Mouse (Mus musculus): Measurements from ENCODE around the gene Pts.

Gene Pts

DNA sequence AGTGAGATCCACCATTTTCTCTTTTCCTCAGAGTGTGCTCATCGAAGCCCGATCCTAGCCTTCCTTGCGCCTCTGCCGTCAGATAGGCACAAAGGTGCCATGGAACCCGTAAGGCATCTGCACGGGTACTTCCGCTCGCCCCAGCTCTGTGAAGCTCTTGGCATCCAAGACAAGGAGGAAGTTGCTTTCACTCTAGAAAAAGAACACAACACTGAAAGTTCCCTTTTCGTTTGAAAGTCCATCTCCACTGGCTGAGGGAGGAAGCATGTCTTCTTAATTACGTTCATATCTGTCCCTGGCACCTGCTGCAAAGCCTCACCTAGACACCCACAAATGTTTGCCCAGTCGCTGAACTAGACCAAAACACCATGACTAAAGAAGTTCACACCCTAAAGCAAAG, 4.8 kb upstream of the Pts start:
- DNase-seq (ENCODE audit: low read depth, low spot score): no peak

DNA sequence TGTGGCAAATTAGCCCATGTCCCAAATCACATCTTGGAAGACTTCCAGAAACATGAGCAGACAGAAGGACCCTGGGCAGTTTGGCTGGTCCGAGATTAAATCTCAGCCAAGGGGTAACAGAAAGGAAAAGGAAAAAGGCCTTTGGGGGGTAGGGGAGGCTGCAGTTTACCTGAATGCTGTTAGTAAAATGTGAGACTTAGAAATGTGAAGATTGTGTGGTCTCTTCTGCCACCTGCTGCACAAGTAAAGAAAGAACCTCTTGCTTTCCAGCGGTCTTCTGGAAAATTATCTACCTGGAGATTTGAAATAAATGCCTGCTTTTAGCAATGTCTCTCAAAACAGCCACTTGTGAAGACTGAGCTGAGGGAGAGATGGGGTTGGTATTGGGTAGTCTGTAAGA, 2.4 kb upstream of the Pts start:
- DNase-seq (ENCODE audit: low read depth, low spot score): no peak

DNA sequence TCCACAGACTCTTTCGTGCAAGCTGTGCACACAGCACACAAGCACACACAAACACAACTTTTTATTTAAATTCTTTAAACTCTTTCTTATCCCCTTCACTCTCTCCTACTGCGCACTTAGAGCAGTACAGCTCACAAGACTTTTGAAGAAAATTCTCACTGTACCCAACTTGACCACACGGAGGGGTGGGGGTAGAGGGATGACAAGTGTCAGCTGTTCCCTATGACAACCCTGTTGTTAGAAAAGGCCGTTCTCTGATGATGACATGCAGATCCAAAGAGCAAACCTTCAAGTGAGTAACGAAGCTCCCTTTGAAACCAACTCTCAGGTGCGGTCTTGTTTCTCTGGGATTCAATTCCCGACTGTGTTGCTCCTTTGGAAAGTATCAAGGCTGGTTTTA, 664 bp downstream of the Pts start:
- no peak for DNase-seq (ENCODE audit: low read depth, low spot score)

DNA sequence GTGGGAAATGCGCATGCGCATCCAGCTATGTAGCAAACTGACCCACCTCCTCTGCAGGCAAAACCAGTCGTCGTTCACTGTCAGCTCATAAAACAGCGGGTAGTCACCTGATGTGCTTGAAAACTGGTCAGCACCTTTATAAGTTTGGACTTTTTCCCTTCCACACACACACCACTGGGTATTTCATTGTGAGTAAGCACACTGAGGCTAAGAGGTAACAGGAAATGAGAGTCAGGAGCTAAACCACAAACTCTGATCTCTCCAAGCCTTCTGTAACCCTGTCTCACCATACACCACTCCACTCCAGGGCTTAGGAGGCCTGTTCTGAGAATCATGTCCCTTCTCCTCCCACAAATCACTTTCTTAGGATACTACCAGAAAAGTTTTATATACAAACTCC, 2.9 kb downstream of the Pts start:
- DNase-seq (ENCODE audit: low read depth, low spot score): peak; percentile 45

DNA sequence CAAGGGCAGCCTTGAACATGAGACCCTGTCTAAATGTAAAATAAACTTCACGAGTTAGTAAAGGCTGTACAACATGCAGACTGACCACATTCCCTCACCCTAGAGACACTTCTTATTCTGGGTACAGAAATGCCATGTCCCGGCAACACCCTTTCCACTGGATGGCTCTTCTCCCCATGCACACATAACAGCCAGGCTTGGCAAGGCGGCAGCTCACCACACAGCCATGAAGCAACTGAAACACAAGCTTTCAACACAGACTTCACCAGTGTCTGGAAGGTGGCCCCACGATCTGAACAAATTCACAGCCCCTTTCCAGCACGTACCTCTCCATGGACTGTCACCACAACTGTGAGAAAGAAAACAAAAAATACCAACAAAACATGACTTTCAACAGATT, 3.6 kb downstream of the Pts start:
- DNase-seq (ENCODE audit: low read depth, low spot score): no peak

DNA sequence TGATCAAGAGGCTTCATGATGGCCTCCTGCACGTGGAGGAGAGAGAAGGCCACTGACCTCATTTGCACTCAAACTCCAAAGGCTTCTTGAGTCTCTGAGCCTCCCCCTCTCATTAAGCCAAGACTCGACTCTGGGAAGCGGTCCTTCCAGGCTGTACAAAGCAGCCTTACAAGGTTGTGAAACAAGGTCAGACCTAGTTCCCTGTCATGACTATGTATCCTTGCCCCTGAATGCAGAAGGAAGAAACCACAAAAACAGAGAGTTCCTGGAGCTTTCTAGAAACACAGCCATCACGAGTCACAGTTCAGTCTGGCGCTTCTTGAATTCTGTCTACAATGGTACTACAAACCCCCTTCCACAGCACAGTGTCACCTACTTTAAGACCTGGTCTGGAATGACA, 6.0 kb downstream of the Pts start:
- DNase-seq (ENCODE audit: low read depth, low spot score): no peak

DNA sequence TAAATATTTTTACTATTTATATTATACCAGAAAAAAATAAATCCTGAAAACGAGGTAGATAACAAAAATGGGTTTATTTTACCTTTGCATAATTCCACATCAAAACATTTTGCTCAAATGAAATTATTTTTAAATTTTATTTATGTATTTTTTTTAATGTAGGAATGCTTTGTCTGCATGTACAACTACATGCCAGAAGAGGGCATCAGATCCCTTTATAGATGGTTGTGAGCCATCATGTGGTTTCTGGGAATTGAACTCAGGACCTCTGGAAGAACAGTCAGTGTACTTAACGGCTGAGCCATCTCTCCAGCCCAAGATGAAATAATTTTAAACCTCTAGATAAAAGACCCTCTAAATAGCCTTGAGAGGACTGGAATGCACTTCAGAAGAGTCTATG, 7.0 kb downstream of the Pts start:
- no peak for DNase-seq (ENCODE audit: low read depth, low spot score)

DNA sequence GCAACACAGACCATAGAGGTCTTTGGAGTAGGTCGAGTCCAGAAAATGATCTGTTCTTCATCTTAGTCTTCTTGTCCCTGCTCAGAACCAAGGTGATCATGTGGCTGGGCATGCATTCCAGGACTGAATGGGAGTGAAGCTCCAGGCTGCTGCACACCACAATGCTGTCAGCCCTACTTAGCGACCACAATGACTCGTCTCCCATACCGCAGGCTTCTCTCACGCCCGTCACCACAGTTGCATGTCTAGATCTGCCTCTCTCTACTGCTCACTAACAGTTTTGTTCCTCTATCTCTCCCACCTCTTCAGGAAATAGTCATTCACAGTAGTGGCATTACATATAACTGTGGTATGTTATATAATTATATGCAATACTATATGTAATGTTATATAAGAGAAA, 7.8 kb downstream of the Pts start:
- DNase-seq (ENCODE audit: low read depth, low spot score): no peak

DNA sequence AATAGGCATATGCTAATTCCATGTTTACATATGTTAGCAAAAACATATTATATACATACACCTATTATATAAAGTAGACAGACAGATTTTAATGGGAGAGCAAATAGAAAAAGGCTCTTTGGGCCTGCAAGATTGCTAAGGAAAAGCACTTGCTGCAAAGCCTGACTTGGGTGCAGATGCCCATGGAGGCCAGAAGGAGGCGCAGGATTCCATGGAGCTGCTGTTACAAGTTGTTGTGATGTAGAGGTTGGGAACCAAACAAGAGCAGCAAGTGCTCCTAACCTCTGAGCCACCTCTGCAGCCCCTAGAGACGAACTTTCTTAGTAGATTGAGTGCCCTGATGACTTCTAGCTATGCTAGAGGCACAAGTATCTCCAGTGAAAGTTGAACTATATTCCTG, 9.7 kb downstream of the Pts start:
- DNase-seq (ENCODE audit: low read depth, low spot score): peak; percentile 60

DNA sequence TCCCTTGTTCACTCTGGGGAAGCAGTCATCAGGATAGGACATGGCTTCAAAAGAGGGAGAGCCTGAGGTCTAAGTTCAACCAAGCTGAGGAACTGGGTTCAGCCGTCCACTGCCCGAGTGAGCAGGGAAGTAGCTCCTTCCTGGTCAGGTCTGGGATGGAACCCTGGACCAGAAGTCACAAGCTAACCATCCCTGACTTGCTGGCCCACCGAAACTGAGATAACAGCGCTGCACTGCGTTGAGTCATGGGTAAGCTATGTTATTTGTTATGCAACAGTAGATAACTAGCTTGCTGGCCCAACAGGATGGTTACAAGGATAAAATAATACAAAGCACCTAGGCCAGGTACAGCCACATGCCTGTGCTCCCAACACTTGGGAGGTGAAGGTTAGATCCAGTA, 13.1 kb downstream of the Pts start:
- DNase-seq (ENCODE audit: low read depth, low spot score): no peak

DNA sequence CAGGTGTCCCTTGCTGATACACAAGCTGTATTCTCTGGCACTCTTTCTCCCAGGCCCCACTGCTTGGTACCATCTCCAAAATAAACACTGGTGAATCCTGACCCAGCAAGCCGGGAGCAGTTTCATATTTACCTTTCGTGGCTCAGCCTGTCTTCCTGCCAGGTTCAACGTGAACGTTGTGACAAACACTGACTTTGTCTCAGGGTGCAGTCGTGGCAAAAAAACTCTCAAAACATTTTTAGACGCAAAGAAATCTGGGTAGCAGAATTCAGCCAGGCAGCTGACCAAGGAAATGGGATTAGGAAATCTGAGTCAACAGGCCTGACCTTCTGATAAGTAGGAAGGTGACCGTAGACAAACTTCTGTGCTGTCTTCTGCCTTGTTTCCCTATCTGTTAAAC, 21.0 kb downstream of the Pts start:
- DNase-seq (ENCODE audit: low read depth, low spot score): no peak

DNA sequence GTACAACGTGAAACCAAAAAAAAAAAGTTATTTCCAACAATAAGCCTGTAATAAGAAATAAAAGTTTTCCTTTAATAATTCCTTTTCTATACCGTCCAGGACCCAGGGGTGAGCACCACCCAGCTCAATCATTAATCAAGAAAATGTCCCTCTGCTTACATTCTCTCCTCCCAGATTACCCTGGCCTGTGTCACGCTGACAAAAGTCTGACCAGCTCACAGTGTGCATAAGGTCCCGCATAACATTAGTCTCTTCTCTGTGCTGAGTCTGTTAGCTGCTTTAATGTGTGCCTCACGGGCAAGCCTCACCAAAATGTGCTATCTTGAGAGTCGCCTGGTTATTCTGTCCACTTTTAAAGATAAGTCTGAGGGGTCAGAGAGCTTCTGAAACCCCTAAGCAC, 23.1 kb downstream of the Pts start:
- no peak for DNase-seq (ENCODE audit: low read depth, low spot score)

DNA sequence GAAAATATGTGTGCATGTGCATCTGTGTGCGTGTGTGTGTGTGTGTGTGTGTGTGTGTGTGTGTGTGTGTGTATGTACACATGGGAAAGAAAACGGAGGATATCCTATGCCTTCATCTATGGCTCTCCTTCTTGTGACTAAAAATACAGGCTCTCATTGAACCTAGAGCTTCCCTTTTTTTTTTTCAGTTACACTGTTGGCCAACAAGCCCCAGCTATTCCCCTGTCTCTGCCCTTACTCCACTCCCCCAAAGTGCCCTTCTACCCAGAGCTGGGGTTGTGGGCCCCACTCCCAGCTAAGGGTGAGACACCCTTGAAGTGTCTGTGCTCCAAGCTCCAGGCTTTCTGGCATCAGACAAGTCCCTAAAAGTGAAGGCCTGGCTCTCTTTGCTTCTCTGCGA, 25.6 kb downstream of the Pts start:
- DNase-seq (ENCODE audit: low read depth, low spot score): no peak

DNA sequence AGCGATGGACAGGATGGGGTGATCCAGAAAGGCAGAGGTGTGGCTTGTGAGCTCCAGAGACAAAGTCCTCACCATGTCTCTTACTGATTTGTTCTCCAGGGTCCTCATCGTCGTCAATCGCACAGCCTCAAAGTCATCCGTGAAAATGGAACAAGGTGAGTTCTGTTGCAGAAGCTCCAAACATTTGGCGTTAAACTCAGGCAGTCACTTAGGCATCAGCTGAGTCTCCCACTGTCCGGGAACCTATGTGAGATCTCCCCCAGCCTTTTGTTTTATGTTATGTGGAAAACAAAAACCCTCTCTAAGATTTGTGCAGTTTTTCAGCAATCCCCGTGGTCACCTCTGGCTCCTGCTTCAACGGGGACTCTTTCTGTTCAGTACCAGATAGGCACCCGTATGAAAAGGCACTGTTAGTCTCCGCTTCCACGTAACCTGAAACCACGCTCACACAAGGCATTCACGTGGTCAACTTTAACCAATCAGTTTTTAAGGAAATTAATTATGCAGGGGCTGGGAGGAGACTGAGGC, 27.5 kb downstream of the Pts start:
- DNase-seq (ENCODE audit: low read depth, low spot score): no peak

DNA sequence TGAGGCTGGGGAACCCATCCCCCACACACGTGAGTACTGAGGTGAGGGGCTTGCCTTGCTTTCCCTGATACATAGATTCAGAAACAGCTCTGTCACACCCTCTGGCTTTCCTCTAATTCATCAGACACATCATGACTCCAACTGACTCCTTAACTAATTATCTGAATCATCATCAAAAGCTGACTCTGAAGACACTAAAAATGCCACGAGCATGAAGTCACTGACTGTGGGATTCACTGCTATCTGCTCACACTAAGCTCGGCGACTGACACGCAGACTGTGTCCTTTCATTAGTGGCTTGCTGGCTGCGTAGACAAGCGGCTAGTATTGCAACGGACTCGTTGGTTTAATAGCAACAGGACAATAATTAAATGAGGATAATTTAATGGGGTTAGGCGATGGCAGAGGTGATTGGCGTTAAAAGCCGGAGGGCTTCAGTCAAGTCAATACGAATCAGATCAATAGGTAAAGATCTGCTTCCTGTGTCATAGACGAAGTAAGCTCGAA, 28.0 kb downstream of the Pts start:
- DNase-seq (ENCODE audit: low read depth, low spot score): no peak

DNA sequence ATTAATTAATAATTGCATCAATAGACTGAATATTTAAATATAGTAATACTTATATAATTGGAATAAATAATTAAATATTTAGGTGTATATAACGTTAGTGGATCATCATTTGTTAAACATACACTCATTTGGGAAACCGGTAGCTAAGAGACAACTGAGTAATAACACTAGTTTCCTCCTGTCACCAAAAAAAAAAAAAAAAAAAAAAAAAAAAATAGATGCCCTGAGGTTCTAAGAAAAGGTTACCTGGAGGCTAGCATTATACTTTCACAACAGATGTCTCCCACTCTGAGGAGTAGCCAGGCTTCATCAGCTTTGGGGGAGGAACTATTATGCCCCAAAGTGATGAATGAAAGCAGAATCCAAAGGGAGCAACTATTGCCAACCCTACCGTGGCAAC, 28.7 kb downstream of the Pts start:
- DNase-seq (ENCODE audit: low read depth, low spot score): no peak

DNA sequence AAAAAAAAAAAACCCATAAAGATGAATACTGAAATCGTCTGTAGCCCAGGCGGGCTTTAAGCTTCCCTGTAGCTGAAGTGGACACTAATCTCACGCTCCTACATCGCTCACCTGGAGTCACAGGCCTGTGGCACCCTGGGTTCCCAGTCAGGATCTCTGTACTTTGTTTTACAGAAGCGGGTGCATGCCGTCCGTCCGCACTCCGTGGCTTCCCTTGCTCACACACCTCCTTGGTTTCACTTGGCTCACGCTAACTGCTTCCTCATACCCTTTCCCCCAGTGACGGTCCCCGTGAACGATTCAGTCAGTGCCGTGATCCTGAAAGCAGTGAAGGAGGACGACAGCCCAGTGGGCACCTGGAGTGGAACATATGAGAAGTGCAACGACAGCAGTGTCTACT, 29.7 kb downstream of the Pts start:
- no peak for DNase-seq (ENCODE audit: low read depth, low spot score)

DNA sequence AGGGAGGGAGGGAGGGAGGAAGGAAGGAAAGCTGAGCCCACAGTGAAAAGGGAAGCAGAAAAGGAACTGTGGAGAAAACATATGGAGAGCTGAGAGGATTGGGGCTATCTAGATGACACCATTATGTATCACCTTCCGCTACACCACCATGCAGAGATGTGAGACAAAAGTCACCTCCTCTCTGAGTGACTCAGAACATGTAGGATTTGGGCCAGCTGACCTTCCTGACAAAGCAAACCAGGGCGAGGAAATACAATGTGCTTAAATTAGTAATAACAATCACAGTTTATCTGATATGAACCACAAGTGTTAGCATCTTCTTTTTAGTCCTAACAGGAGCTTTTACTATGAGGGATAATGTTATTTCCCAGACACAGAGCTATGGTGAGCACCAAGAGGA, 31.0 kb downstream of the Pts start:
- no peak for DNase-seq (ENCODE audit: low read depth, low spot score)

DNA sequence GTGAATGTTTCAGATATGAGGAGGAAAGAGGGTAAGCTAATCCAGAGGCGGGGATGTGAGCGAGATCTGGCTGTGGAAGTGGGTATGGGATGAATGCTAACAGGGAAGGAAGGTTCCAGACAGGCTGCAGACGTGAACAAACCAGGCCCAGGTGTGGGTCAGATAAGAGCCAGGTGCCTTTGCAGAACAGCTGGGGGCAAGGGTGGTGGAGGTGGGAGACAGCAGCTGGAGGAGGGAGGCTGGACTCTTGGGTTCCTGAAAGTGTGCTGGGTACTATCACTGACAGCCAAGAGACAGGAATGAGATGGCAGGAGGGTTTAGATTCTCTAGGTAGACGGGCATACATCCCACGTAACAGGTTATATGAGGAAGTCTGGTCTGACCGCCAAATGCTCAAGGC, 31.4 kb downstream of the Pts start:
- DNase-seq (ENCODE audit: low read depth, low spot score): no peak

DNA sequence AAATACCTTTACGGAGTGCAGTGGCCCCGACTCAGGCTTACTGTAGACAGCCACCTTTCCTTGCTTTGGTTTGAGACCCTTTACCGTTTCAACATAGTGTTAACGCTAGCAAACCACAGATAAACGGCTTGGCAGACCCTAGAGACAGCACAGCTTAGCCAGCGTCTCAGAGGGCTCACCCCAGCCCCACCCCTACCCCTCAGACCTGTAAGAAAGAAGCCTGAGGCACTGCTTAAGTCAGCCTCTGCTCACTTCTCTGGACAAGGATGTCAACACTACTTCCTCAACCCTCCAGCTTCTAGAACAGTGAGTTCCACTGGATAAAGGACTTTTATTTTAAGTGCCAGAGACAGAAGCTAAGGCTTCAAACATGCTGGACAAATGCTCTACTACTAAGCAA, 32.0 kb downstream of the Pts start:
- no peak for DNase-seq (ENCODE audit: low read depth, low spot score)

DNA sequence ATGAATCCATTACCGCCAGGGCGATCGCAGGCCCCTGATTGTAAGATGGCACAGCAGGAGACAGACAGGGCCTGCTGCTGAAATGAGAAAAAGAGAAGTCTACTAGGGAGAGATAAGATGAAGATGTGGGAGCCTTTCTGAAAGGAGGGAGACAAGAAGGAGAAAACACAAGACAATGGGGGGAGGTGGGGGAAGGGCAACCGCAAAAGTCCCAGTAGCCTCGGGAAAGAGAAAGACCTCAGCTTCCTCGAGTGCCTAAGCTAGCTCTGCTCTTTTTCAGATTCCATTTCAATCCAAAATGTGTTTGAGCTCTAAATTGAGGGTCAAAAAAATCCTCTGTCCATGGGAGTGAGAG, 32.4 kb downstream of the Pts start:
- no peak for DNase-seq (ENCODE audit: low read depth, low spot score)

DNA sequence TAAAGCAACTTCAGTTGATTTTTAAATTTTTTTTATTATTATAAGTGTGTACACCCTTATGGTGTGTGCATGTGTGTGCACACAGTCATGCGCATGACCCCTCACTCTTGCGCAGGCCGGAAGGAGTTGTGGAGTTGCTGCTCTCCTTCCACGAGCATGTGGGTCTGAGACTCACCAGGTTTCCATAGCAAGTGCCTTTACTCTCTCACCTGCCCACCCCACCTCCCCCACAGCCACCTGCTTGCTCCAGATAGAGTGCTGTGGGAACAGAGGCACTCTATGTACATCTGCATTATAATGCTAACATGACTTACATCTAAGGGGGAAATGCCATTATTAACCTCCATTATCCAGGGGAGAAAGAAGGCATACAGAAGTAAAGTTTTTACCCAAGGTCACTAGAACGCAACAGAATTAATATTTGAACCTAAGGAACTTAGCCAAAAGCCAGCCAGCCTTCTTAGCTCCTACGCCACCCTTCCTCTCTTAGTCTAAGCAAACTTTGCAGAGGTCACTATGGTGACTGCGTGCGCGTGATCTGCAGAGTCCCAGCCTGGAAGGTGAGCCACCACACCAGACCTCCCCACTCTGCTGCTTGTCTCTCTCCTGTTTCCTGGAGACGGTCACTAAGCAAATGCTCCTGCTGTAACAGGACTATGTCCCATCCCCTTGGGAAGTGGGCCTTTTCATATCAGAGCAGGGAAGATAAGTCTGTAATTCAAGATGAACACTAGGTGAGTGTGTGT, 32.9 kb downstream of the Pts start:
- DNase-seq (ENCODE audit: low read depth, low spot score): no peak

DNA sequence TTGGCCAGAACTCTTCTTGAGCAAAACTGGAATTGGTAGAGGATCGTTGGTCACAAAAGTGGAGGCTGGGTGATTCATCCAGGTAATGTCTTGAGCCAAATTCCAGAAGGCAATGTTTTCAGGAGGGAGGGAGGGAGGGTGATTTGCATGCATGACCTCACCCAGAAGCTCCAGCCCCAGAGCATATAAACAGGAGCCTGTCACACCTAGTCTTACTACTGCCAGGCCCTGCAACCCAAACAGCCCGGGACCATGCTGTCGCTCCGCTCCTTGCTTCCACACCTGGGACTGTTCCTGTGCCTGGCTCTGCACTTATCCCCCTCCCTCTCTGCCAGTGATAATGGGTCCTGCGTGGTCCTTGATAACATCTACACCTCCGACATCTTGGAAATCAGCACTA, 34.2 kb downstream of the Pts start, which contains the start of gene Plet1:
Gene Plet1, plus strand, starts transcription at position 215 of the 400 bp plus-strand sequence.
- DNase-seq (ENCODE audit: low read depth, low spot score): no peak

DNA sequence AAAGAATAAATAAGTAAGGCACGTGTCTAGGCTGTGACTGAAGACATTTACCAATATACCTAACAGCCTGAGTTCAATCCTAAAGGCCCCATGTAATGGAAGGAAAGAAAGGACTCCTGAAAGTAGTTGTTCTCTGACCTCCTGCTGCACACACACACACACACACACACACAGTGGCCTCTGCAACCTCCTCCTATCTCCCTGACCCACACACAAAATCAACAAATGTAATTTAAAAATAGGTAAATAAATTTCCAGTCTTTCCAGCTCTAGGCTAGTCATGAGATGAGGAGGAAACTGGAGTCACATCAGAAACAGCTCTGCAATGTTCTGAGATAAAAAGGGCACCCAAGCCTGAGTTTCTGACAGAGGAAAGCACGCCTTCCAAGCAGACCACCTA, 34.7 kb downstream of the Pts start:
- DNase-seq (ENCODE audit: low read depth, low spot score): no peak
